Mouse (Mus musculus): ENCODE results near the gene Ppib.
A peak's percentile ranks its signal among the peaks of the same experiment; 100 is the strongest.

The Ppib gene

DNA sequence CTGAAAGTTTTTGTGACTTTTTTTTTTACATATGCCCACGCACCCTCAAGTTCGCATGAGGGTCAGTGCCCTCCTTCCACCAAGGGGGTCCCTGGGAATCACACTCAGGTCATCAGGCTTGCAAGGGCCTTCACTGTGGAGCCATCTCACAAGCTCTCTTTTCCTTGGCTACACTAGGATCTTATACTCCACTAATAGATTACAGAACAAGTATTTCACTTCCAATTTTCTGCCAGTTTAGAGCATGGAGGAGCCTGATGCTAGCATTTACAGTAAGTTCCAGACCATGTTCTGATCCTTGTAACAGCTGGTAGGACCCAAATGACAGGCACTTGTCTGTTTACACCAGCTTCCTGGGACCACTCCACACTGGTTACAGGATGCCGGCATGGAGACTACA, 18.1 kb downstream of the Ppib start:
- no peak for DNase-seq (ENCODE audit: low read depth, low spot score)

DNA sequence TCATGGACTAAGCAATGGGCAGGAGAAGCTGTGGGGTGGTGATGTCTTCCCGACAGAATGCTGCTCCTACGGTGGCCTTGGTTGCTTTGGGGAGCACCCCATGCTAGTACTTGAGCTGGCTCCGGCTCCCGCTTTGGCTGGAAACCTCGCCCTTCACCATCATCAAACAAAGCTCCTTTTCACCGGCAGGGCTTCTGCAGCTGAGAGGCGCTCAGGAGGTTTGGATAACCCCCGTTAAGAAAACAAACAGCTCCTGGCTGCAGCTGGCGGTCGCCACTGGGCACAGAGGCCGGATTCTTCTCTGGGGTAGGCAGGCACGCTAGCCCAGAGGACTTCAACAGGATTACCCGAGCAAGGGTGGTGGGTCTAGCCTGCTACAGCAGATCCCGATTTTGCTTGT, 18.5 kb downstream of the Ppib start:
- no peak for DNase-seq (ENCODE audit: low read depth, low spot score)

DNA sequence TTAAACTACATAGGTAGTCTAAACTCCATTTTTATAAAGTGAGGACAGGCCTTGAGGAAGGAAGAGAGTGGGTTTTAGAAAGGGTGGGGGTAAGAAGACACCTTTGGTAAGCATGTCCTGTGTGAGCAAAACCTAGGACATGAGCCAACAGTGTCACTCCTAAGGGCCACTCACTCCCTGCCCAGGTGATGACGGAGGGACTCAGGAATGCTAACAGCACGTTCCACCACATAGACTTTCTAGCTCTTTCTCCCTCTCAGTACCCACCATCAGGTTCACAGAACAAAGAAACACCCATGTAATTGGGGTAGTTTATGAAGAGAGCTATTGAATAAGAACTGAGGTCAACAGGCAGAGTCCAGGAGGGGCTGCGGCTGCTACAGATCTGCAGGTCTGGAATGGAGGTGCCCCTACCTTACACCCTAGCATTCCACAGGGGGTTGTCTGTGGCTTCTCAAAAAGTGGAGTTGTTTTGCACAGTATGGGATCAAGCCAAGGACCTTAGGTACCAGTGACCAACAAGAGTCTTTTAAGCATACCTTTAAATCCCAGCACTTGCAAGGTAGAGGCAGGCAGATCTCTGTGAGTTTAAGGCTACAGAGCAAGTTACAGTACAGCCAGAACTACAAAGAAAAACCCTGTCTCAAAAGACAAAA, 20.9 kb downstream of the Ppib start:
- no peak for DNase-seq (ENCODE audit: low read depth, low spot score)

DNA sequence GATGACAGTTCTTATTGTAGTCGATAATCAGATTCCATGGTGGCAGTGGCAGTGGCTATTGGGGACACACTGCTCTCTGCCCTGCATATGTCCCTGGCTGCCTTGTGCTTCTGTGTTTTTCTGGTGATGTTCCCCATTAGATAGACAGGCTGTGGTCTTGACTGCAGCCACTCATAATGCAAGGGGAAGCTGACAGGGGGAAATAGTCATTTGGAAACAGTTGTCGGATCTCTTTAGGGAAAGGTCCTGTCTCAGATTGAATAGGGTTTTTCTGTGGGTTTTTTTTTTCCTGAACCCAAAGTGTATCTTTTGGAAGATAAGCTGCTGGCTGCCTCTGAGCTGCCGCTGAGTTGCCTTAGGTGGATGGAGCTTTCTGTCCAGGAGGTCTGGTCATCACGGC, 22.0 kb downstream of the Ppib start:
- no peak for DNase-seq (ENCODE audit: low read depth, low spot score)

DNA sequence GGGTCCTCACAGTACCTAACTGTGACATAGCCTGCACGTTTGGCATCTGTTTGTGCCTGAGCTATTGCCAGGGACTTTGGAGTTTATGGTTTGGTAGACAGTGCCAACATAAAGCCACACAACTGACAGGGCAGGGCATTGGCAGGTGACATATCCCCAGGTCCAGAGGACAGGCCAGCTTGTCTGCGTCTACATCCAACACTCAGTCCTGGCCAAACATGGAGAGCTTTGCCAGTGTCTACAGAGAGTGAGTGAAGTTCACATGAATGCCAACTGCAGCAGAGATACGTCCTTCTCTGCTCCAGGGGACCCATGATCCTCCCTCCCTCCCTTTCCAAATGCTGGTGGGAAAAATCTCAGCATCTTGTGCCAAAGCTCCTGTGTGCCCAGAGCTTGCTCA, 24.1 kb downstream of the Ppib start:
- no peak for DNase-seq (ENCODE audit: low read depth, low spot score)

DNA sequence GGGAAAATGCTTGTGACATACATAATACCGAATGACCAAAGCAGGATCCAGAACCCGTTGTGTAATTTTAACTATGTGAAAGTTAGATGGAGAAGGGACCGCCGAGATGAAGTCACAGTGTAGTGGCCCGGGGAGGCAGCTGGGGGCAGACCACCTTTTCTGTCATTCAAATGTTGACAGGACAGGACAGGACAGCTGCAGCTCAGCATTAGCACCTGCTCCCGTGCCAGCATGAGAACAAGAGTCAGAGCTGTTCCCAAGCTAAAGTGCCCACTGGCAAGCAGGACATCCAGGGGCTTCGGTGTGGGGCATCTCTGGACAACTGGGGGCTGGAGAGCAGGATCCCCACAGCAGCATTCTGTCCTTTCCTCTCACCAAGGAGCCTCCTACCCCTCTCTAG, 27.0 kb downstream of the Ppib start:
- no peak for DNase-seq (ENCODE audit: low read depth, low spot score)

DNA sequence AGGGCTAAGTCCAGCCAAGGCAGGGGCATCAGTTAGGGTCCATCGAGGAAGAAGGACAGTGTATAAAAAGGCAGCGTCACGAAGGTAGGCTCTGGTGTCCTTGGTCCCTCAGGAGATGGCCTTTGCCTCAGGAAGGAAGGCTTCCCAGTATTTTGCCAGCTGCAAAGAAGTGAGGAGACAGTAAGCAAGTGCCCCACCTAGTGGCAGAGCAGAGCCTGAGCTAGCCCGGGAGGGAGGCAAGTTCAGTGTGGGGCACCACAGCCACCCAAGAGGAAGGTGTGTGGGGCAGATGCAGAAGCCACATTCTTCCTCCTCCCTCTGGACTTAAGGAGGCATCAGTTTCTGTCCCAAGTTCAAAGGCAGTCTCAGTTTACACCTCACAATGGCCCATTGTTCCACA, 28.4 kb downstream of the Ppib start:
- peak; percentile 54 for DNase-seq (ENCODE audit: low read depth, low spot score)

DNA sequence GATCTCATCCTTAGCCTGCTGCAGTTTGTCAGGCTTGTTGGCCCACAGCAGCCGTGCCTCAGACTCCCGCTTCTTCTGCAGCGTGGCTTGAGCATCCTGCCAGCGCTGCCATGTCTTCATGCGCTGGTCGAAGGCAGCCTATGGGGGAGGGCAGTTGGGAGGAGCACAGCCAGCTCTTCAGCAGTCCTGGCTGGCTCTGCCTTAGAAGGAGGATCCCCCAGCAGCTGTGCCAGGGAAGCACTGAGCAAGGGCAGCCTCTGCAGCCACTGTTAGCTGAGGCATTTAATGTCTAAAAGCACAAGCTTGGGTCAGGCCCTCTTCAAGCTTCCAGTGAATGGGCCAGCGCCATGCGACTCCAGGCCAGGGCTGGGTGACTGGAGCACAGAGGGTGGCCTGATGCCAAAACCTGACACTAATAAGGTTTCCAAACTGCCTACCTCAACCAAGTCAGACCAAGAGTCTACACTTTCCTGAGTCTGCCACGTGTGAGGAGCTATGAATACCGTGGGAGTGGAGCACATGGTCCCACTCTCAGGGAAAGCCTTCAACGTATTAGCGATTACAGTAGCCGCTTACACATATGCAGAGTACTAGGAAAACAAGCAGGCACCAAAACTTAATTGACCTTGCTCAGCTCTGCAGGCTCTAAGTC, 30.7 kb downstream of the Ppib start:
- no peak for DNase-seq (ENCODE audit: low read depth, low spot score)

DNA sequence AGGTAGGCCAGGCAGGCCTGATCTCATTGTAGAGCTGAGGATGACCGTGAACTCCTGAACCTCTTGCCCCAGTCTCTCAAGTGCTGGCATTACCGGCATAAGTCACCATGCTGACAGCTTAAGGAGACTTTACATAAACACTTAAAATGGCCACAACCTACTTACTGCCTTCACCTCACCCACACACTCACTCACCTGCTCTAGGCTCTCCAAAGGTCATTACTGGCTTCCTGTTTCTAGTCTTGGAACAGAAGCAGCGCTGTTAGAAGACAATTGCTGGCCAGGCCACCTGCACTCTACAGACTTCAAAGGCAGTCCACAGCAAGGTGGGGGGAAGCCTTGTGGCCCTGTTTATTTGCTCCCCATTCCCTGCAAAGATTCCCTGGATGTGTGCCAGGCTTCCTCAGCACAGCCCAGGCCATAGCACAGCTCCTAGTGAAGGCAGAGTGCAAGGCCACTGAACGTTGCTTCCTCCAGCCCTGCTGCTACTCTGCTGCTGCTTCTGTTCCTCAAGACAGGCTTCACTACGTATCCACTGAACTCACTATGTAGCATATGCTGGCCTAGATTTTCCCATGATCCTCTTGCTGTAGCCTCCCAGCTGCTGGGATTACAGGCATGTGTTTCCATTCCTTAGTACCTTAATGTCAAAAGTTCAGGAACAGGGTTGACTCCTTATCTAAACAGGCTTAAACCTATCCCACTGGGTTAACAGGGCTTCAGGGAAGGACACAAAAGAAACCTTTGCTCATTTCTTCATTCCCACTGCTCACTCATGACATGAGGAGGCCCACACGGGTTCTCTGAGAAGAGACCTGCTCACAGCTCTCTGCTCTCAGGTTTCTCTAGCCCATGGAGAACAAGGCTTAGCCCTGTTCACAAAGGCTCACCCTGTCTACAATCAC, 31.6 kb downstream of the Ppib start:
- no peak for DNase-seq (ENCODE audit: low read depth, low spot score)

DNA sequence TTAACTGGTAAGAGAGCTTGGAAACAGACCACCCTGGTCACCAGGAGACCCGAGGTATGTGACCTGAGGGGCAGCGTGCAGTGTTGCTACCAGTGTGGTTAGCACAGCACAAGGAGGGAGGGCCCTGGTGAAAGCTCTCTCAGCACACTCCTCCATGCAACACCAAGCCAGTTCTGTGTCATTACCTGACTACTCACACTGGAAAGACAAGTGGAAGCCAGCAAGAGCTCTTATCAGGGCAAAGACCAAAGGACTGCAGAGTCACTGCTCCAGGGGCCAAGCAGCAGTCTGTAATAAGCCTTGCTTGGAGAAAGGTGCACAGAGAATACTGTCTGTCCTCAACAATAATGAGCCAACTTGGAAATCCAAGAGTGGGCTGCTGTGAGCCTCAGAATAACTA, 32.6 kb downstream of the Ppib start:
- no peak for DNase-seq (ENCODE audit: low read depth, low spot score)

DNA sequence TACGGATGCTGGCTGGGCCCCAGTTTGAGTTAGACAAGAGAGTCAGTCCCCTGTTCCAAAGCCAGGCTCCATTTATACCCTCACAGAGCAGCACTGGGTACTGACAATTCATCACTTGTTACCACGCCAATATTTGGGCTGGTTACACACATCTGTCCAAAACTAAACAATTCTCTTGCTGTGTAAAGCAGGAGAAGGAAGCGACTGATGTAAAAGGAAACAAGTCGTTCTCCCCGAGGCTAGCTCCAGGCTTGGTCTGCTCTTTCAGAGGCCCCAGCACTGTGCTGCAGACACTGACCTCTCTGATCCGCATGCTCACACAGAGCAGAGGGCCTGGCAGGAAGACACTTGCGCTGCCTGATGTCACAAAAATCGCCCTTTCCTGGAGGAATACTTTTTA, 41.6 kb downstream of the Ppib start:
- no peak for DNase-seq (ENCODE audit: low read depth, low spot score)

DNA sequence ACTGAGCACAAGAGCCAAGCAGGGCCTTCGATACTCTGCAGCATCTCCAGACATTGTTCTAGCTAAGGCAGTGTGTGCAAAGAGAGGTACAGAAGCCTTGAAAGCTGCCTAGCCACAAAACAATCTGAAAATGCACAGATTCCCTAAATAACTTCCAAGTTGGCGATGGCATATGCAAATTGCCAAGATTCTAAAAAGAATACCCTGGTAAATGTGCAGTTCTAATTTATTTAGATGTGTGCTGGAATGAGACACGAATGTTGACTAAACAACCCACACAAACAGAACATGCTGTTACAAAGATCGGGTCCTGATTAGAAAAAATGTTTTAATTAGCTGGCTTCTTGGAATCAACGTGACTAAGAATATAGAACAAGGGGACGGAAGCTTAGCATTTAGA, 42.6 kb downstream of the Ppib start:
- DNase-seq (ENCODE audit: low read depth, low spot score): no peak

DNA sequence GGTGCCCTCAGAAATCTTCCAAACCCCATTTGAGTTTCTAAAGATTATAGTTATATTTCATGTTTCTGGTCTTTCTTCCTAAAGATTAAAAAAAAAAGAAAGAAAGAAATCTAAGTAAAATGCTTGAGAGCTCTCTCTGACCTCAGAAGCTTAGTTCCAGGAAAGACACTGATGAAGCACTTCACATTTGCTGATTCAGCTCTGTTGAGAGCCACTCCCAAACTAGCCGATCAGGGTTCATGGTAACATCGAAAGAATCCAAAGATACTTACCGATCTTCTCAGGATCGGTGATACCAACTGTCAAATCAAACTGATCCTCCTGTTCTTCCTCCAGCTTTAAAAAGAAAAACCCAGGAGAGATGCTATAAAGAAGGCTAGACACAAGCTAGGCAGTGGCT, 44.6 kb downstream of the Ppib start:
- DNase-seq (ENCODE audit: low read depth, low spot score): no peak

DNA sequence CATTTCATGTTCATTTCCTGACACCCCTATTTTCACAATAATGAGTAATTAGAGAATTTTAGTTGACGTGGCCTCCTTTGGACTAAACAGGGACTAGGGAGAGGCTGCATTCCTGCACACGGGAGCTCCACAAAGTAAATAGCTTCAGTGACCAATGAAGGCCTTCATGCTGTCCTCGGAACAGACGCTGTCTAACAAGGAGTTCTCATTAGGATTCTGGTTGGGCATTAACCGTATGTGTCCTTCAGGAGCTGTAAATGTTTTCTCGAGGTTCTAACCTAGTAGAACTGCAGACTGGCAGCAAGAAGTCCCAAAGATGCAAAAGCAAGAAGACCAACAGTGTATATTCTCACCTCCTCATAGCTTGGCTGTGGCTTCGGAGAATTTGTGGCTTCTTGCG, 45.1 kb downstream of the Ppib start:
- DNase-seq (ENCODE audit: low read depth, low spot score): no peak

DNA sequence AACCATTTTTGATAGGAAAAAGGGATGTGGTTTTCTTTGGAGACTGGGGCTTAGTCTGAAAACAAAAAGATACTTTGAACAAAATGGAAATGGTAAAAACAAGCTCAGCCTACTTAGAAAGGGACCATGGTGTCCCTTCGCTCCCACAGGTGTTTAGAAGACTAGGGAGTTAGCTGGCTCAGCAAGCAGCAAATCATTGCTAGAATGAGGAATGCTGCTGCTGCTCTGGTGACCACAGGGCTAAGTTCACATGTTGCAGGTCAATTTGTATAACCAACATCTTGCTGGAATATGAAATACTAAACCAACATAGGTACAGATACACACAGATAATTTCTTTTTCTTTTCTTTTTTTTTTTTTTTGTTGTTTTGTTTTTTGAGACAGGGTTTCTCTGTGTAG, 49.6 kb downstream of the Ppib start:
- no peak for DNase-seq (ENCODE audit: low read depth, low spot score)

DNA sequence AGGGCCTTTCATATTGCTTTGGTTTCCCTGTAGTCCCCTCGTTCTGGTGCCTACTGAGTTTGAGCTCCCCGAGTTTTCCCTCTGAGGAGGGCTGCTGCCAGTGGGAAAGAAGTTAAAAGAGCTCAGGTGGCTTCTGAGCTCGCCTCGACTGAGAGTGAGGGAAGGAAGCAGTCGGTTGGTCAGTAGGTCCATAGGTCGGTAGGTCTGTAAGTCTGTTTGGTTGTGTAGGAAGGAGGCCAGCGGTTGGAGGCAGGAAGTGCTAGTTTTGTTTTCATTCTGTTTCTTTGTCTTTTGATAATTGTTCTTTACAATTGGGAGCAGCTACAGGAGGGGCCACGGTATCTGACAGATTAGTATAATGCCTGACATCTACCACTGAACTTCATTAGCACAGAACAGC, 50.1 kb downstream of the Ppib start:
- no peak for DNase-seq (ENCODE audit: low read depth, low spot score)

DNA sequence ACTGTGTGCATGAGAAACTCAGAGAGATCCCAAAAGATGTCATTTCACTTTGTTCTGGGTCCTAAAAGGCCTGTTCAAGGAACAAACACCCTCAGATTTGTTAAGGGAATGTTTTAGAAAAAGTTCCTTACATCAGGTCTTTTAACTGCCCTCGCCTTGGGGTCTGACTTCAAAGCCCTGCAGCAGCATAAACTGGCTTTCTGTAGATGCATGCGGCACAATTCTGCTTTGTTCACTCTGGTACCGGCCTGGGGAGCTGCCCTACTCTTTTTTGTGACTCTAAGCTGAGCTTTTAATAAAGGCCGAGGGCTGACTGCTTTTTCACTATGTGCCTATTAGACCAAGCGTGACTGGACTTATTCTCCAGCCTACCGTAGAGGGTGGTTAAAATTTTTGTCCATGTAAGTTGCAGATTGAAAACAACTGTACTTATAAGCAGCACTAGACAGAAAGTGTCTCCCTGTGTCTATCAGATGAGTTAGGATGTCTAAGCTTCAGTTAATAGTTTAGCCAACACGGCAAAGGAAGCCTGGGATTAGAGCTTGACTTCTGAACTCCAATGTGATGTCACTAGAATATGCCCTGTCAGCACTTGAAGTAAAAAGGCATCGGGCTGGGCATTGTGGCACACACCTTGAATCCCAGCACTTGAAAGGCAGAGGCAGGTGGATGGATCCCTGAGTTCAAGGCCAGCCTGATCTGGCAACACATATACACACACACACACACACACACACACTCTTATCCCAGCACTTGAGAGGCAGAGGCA, 50.8 kb downstream of the Ppib start:
- DNase-seq (ENCODE audit: low read depth, low spot score): no peak

DNA sequence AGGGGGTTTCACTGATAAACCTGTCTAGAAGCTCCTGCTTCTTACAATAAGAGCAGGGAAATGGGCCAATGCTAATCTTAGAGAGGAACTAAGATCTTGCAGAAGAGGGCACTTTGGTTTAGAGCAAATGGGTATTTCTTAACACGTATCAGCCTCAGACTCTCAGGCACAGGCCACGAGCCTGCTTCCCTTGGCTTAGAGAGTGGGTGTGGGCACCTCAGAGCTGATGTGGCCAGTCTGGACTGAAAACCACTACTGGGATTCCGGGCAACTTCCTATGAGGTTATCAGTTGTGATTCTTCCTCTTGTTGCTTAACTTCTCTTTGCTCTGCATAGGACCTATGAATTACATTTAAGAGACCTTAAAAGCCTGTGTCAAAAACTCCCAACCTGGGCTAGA, 54.3 kb downstream of the Ppib start:
- no peak for DNase-seq (ENCODE audit: low read depth, low spot score)
